23 mouse cellular contexts compared by ENCODE assay signal in the genomic region with DNA sequence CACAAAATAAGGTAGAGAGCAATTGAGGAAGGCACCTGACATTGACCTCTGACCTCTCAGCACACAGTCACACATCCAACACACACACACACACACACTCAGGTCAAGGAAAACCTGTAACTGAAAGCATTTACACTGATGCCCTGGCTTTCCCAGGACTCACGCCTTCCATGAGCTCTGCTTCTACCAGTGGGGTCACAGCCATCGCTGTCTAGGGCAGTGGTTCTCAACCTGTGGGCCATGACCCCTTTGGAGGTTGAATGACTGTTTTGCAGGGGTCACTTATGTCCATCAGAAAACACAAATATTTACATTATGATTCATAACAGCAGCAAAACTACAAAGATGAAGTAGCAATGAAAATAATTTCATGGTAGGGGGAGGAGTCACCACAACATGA.
"Had no signal": no experiment of that assay in that cellular context is flagged by ENCODE, and none has a peak within 500 bp of the region (broad histone marks: within the 10 kb centered on the region; RNA-seq: fewer than 3 reads in every experiment).

No protein-coding gene starts in this region.

- DNase-seq: gastrocnemius, postnatal 14 days; gastrocnemius, postnatal 36 days; heart, adult 2 months; heart, postnatal 36 days; kidney, adult 11 months; kidney, adult 2 months; kidney, adult 9 months; kidney, postnatal 14 days; kidney, postnatal 36 days; layer of hippocampus, adult 9-11 months; layer of hippocampus, postnatal 36 days; left cerebral cortex, postnatal 4 days had no signal

- H3K27me3 ChIP-seq: heart, embryonic 13.5 days; hindbrain, embryonic 15.5 days; kidney, embryonic 15.5 days; limb, embryonic 13.5 days; limb, embryonic 15.5 days; liver, embryonic 12.5 days had no signal

- H3K4me3 ChIP-seq: heart, adult 2 months; heart, embryonic 10.5 days; heart, embryonic 13.5 days; hindbrain, embryonic 15.5 days; kidney, embryonic 15.5 days; limb, embryonic 13.5 days; limb, embryonic 15.5 days; liver, embryonic 12.5 days had no signal

- H3K9me3 ChIP-seq: heart, embryonic 10.5 days; heart, embryonic 13.5 days; hindbrain, embryonic 15.5 days; kidney, embryonic 15.5 days; limb, embryonic 13.5 days; limb, embryonic 15.5 days; liver, embryonic 12.5 days had no signal

- H3K9ac ChIP-seq: heart, embryonic 13.5 days; hindbrain, embryonic 15.5 days; kidney, embryonic 15.5 days; limb, embryonic 13.5 days; limb, embryonic 15.5 days; liver, embryonic 12.5 days; liver, embryonic 14.5 days had no signal

- ATAC-seq: hindbrain, postnatal 0 days; intestine, embryonic 16.5 days; liver, embryonic 12.5 days had no signal

- H3K36me3 ChIP-seq: heart, embryonic 10.5 days; heart, embryonic 13.5 days; hindbrain, embryonic 15.5 days; kidney, embryonic 15.5 days; limb, embryonic 13.5 days; limb, embryonic 15.5 days; liver, embryonic 12.5 days had no signal

- H3K4me2 ChIP-seq: heart, embryonic 13.5 days; hindbrain, embryonic 15.5 days; kidney, embryonic 15.5 days; limb, embryonic 13.5 days; limb, embryonic 15.5 days; liver, embryonic 12.5 days had no signal

- H3K4me1 ChIP-seq: limb, embryonic 13.5 days; limb, embryonic 15.5 days had no signal

- H3K27ac ChIP-seq: heart, adult 2 months; hindbrain, embryonic 15.5 days; hindbrain, postnatal 0 days; kidney, embryonic 15.5 days; kidney, postnatal 0 days; limb, embryonic 13.5 days; limb, embryonic 15.5 days; liver, embryonic 12.5 days; liver, embryonic 14.5 days had no signal
